Mouse (Mus musculus) left cerebral cortex, adult 9 months (tissue): ENCODE measurements around the gene Axdnd1.
"Not testable (repeated sequence)": the region's sequence is repeated elsewhere in the genome, so short reads cannot be mapped to it uniquely, and the experiment has no call there.

ENCODE experiments used
- DNase-seq, 2 experiments: peaks; one replicate each; pipeline ENCODE4 v3.0.0; 2022; ENCODE audit warnings: low spot score in 2 of 2

Gene Axdnd1

GRCm38 (mm10) chr1:156340847-156341246 is 80.1 kb downstream of the Axdnd1 start:
- DNase-seq, result no peak

GRCm38 (mm10) chr1:156323126-156323525 is 97.8 kb downstream of the Axdnd1 start:
- DNase-seq, result no peak

GRCm38 (mm10) chr1:156310630-156311029 is 110.3 kb downstream of the Axdnd1 start, which contains the start of gene Nphs2:
Gene Nphs2, plus strand, starts transcription at chr1:156310727.
- no peak for DNase-seq

- no peak for DNase-seq
Measured at GRCm38 (mm10) chr1:156308595-156308994, 112.4 kb downstream of the Axdnd1 start.

- DNase-seq, result peak in 1 of 2 experiments; percentile 43
Measured at GRCm38 (mm10) chr1:156302911-156303749, 117.8 kb downstream of the Axdnd1 start, which contains the start of gene Tdrd5. Gene Tdrd5, minus strand, starts transcription at chr1:156303664.

GRCm38 (mm10) chr1:156290016-156290415 is 130.9 kb downstream of the Axdnd1 start:
- DNase-seq, result no peak

- DNase-seq, result not testable (repeated sequence)
Measured at GRCm38 (mm10) chr1:156289222-156289587, 131.8 kb downstream of the Axdnd1 start.

- DNase-seq, result no peak
Measured at GRCm38 (mm10) chr1:156288556-156289221, 132.3 kb downstream of the Axdnd1 start.

- DNase-seq, result no peak
Measured at GRCm38 (mm10) chr1:156285541-156285896, 135.4 kb downstream of the Axdnd1 start.

GRCm38 (mm10) chr1:156284851-156285540 is 136.0 kb downstream of the Axdnd1 start:
- peak in 1 of 2 experiments; percentile 54 for DNase-seq

GRCm38 (mm10) chr1:156284207-156284606 is 136.8 kb downstream of the Axdnd1 start:
- DNase-seq, result no peak

GRCm38 (mm10) chr1:156280131-156280530 is 140.8 kb downstream of the Axdnd1 start:
- DNase-seq, result no peak

- no peak for DNase-seq
Measured at GRCm38 (mm10) chr1:156273647-156274046, 147.3 kb downstream of the Axdnd1 start.
